Comparison of ENCODE assay signal across 13 mouse cellular contexts in the genomic region with DNA sequence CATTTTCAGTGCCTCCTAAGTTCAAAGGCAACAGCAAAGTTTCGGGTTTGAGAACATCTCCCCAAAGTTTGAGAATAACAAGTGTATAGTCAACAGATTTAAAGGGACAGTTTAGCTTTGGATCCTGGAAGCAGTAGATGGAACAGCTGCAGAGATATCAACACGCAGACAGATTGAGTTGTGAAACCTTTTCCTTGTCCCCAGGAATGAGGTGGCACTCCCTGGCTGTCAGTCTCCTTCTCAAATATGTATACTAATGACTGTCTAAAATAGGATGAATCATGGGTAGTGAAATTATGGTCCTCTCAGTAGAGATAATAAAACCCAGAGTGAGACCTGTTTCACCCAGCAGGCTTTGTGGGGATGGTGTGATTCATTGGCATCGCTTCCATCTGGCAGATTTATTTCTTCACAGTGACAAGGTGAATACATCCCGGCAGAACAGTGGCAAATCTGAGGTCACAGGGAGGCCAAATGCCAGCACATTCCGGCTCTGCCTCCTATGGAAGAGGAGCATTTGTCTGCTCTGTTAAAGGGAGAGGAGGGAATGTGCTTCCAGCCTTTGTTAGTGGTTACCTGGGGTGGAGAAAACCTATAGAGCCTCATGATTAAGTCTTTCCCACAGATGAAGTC.
DNase-seq lines count a peak whose midpoint lies in the region; ATAC-seq lines count a peak whose summit lies in the region.
"Had no signal": no experiment of that assay in that cellular context is flagged by ENCODE, and none has a peak within 500 bp of the region (broad histone marks: within the 10 kb centered on the region; RNA-seq: fewer than 3 reads in every experiment).

No protein-coding gene starts in this region.

- DNase-seq in layer of hippocampus, adult 11-12 months (ENCODE audit: low spot score) = peak; percentile 4
- DNase-seq in layer of hippocampus, postnatal 36 days = no peak
- peak; percentile 6 for DNase-seq in adrenal gland, postnatal 14 days
- peak; percentile 38 for DNase-seq in cerebellum, adult 11 months
- DNase-seq in embryo, embryonic 10.5 days (ENCODE audit: low spot score) = peak; percentile 68
- DNase-seq in adipocyte (ENCODE audit: low spot score) = no peak
- DNase-seq in left cerebral cortex, postnatal 36 days (ENCODE audit: low spot score in 2 of 2) = no peak
- DNase-seq: kidney, postnatal 14 days; retina, postnatal 1 day; thymus, adult 18-20 months had no signal

- no peak overlapping the region for H3K4me3 ChIP-seq in kidney, embryonic 16.5 days (ENCODE audit: low read length)
- H3K4me3 ChIP-seq: liver, embryonic 15.5 days; neural tube, embryonic 12.5 days had no signal

- H3K9ac ChIP-seq in kidney, embryonic 16.5 days (replicated peaks; ENCODE audit: low read length) = no peak overlapping the region
- H3K9ac ChIP-seq: liver, embryonic 15.5 days; neural tube, embryonic 12.5 days had no signal

- intact Hi-C loops in left cerebral cortex, postnatal 36 days (cut with DNase I) = no loop called here

- no peak overlapping the region for H3K4me2 ChIP-seq in kidney, embryonic 16.5 days (replicated peaks; ENCODE audit: low read depth, low read length)
- H3K4me2 ChIP-seq: liver, embryonic 15.5 days; neural tube, embryonic 12.5 days had no signal

- H3K27me3 ChIP-seq in kidney, embryonic 16.5 days (ENCODE audit: insufficient read depth, low read length) = no peaks in the 10 kb centered on the region
- H3K27me3 ChIP-seq: liver, embryonic 15.5 days; neural tube, embryonic 12.5 days had no signal

- H3K9me3 ChIP-seq in kidney, embryonic 16.5 days (ENCODE audit: low read length) = no peaks in the 10 kb centered on the region
- H3K9me3 ChIP-seq: liver, embryonic 15.5 days; neural tube, embryonic 12.5 days had no signal

- no peaks in the 10 kb centered on the region for H3K4me1 ChIP-seq in kidney, embryonic 16.5 days (ENCODE audit: insufficient read depth, low read length)
- H3K4me1 ChIP-seq: liver, embryonic 15.5 days; neural tube, embryonic 12.5 days had no signal

- no peak for ATAC-seq in kidney, embryonic 16.5 days (ENCODE audit: low FRiP score, low TSS enrichment)

- WGBS in kidney, embryonic 16.5 days = 15% methylated on average over 5 of the region's 5 CpGs

- H3K36me3 ChIP-seq in kidney, embryonic 16.5 days (ENCODE audit: insufficient read depth, low read length) = no peaks in the 10 kb centered on the region
- H3K36me3 ChIP-seq: liver, embryonic 15.5 days; neural tube, embryonic 12.5 days had no signal

- no peak overlapping the region for H3K27ac ChIP-seq in kidney, embryonic 16.5 days (ENCODE audit: low read length)
- H3K27ac ChIP-seq: liver, embryonic 15.5 days; neural tube, embryonic 12.5 days had no signal

Comparison
In these comparisons a context has a peak if more than half of its experiments do, and no peak if none do; other contexts are left out.
1. DNase-seq: peak in layer of hippocampus, adult 11-12 months (single experiment), adrenal gland, postnatal 14 days (single experiment), cerebellum, adult 11 months (single experiment) and embryo, embryonic 10.5 days (single experiment); none in layer of hippocampus, postnatal 36 days (0 of 2), adipocyte (single experiment) and left cerebral cortex, postnatal 36 days (0 of 2).